Mouse (Mus musculus) neutrophil, adult 5-6 weeks (primary cell): Measurements from ENCODE around the gene Zfp599. TPM values are rescaled to one million over a fixed set of nuclear protein-coding genes. Genes with fewer than 3 reads are reported as not detected.

ENCODE experiments used
- ATAC-seq: fragments of 151-379, 151-347 bp; 2 replicates; pipeline ENCODE4 v1.8.0; 2017; ENCODE audit warnings: mild to moderate bottlenecking, moderate TSS enrichment; ENCODE audit not compliant: insufficient number of reproducible peaks, poor library complexity, low FRiP score, severe bottlenecking; ENCODE audit errors: extremely low read depth
- total RNA-seq: library from RNA; stranded (forward); fragments of 200-1000 nt; gene quantifications from 2 replicates; pipeline ENCODE4 v1.2.3, GENCODE M21; 2017

Zfp599 gene
- total RNA-seq, 1 experiment from 2014 or later: 1.7 TPM

DNA sequence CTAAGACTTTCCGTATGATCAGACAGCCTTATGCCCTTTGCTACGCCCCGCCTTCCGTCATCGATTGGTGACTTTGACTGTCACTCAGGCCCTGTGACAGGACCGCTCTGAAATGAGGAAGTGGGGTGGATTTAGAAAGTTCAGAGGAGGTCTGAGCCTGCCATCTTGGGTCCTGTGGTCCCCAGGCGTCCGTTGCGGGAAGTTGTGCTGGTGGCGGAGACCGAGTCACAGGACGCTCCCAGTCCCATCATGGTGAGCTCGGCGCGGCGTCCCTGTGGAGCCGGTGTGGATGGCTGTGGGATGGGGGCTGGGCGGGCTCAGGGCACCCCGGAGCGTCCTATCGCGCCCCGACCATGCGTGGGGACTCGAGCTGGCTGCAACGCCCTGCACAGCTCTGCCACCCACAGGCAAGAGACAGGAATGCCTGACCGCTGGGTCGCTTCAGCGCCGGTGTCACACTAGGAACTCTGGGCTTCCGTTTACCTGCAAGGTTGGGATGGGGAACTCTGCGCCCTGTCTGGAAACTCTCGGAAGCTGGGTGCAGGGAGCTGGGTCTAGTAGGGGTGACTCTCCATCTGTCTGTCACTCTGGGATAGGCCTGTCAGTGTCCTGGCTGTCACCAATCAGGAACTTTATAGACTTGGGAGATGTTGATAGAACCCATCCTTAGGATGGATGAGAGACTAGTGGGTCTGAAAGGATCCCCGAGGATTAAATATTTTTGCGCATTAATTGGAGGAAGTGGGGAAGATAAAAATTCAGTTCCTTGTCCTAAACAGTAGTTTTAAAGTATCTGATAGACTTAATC lies 33.9 kb downstream of the Zfp599 start, which contains the start of gene Zfp809:
Zfp809 (plus strand) TSS at position 134 of the 808 bp plus-strand sequence.
- ATAC-seq: peak; percentile 95

DNA sequence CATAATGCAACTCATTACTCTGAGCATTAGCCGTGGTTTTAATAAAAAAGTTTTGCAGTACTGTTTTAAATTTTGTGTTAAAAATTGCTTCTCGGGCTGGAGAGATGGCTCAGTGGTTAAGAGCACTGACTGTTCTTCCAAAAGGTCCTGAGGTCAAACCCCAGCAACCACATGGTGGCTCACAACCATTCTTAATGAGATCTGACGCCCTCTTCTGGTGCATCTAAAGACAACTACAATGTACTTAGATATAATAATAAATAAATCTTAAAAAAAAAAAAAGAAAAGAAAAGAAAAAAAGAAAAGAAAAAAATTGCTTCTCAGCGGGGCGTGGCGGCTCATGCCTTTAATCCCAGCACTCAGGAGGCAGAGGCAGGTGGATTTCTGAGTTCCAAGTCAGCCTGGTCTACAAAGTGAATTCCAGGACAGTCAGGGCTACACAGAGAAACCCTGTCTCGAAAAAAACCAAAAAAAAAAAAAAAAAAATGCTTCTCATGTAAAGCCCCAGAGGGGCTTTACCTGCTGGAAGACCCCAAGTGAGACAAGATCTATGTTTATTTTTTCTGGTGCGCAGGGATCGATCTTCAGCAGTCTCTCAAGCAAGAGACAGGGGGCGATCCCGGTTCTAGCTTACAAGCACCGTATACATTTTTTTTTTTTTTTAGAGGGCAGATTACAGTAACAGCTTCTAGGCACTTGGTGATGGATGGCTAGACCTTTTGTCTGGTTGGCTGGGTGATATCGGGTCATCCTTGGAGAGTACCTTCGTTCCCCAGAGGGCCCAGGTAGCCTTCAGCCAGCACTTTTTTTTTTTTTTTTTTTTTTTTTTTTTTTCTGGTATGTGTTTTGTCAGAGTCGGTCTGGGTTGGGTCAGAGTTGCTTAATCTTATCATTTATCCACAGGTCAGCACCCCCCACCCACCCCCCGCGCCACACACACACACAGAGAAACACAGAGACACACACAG lies 34.9 kb downstream of the Zfp599 start:
- peak; percentile 42; the same call in 1 of the 2 replicates for ATAC-seq

- no peak for ATAC-seq
Measured at GRCm38 (mm10) chr9:22224066-22224465, 35.6 kb downstream of the Zfp599 start.

- no peak for ATAC-seq
Measured at GRCm38 (mm10) chr9:22217858-22218493, 41.7 kb downstream of the Zfp599 start.

DNA sequence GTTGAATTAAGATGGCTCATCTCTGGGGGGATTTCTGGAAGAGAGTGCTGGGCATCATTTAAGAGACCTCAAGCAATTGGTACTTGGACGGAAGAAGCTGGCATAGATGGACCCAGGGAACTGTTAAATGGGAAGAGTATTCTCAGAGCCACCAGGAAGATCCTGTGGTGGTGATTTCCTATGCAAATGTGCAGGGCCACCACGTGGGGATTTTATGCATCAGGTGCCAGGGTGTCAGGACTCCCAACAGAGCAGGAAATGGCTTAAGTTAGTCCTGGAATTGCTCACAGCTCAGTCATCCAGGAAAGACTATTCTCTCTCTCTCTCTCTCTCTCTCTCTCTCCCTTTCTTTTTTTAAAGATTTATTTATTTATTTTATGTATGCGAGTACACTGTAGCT lies 43.0 kb downstream of the Zfp599 start:
- no peak for ATAC-seq

- ATAC-seq: no peak
Measured at GRCm38 (mm10) chr9:22214549-22214948, 45.1 kb downstream of the Zfp599 start.

GRCm38 (mm10) chr9:22213785-22214194 lies 45.9 kb downstream of the Zfp599 start:
- ATAC-seq: no peak

Other genes with a start within 250 kb of the Zfp599 start
- not detected in 2 replicates for gene Elavl3, start 207.9 kb downstream of the Zfp599 start, total RNA-seq
- gene Gm49318, start 188.6 kb downstream of the Zfp599 start, total RNA-seq: not detected in 2 replicates
- 13.5 and 18.5 TPM in 2 replicates for gene Zfp653, start 188.5 kb downstream of the Zfp599 start, total RNA-seq
- 10.1 and 14.0 TPM in 2 replicates for gene Ecsit, start 174.5 kb downstream of the Zfp599 start, total RNA-seq
- gene Cnn1, start 160.7 kb downstream of the Zfp599 start, total RNA-seq: not detected in 2 replicates
- gene Elof1, start 142.7 kb downstream of the Zfp599 start, total RNA-seq: 27.4 and 27.9 TPM in 2 replicates
- 70.6 and 71.3 TPM in 2 replicates for gene Acp5, start 124.2 kb downstream of the Zfp599 start, total RNA-seq
- gene Pigyl, start 103.0 kb downstream of the Zfp599 start, total RNA-seq: 13.0 and 16.6 TPM in 2 replicates
- gene Zfp872, start 71.8 kb downstream of the Zfp599 start, total RNA-seq: not detected in 2 replicates
- gene Zfp809, start 34.2 kb downstream of the Zfp599 start, total RNA-seq: 49.2 and 51.3 TPM in 2 replicates
- gene Zfp810, start 47.8 kb upstream of the Zfp599 start, total RNA-seq: 13.9 and 20.4 TPM in 2 replicates
- gene Anln, start 129.3 kb upstream of the Zfp599 start, total RNA-seq: 2.2 and 5.0 TPM in 2 replicates
- gene 9530077C05Rik, start 151.6 kb upstream of the Zfp599 start, total RNA-seq: 11.0 and 15.4 TPM in 2 replicates
- gene Gm17545, start 194.4 kb upstream of the Zfp599 start, total RNA-seq: not detected in 2 replicates
- gene Rp9, start 209.8 kb upstream of the Zfp599 start, total RNA-seq: 180 and 214 TPM in 2 replicates
- gene Bbs9, start 215.8 kb upstream of the Zfp599 start, total RNA-seq: 24.6 and 27.1 TPM in 2 replicates